In the genomic region with DNA sequence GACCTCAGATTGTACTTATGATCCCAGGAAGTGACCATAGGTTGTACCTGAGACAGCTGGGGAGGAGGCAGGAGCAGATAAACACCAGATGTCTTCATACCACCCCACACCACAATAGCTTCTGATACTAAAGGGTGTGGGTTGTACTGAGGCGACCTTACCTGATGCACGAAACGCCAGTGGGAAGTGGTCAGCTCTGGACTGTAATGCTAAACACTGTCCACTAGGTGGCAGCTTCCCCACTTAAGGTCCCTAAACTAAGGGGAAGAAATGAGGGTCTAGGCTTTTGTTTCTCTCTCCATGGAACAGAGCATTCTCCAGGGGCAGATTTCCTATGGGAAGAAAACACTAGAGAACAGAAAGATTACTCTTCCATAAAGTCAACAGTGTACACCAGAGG, we compare ENCODE assay signal across 9 mouse cellular contexts. TPM values are rescaled to one million over a fixed set of nuclear protein-coding genes. Genes with fewer than 3 reads are reported as not detected.
DNase-seq lines count a peak whose midpoint lies in the region; ATAC-seq and TF ChIP-seq lines count a peak whose summit lies in the region.
"Had no signal": no experiment of that assay in that cellular context is flagged by ENCODE, and none has a peak within 500 bp of the region (broad histone marks: within the 10 kb centered on the region; RNA-seq: fewer than 3 reads in every experiment).

No protein-coding gene starts in this region.

- no peaks in the 10 kb centered on the region; the same call in 1 of the 2 replicates for H3K9me3 ChIP-seq in embryonic facial prominence, embryonic 11.5 days (replicated peaks; ENCODE audit: control insufficient read depth, low read length)
- H3K9me3 ChIP-seq in embryonic facial prominence, embryonic 10.5 days = peaks cover 13% of the 10 kb centered on the region
- H3K9me3 ChIP-seq in neural tube, embryonic 11.5 days (ENCODE audit: control insufficient read depth, low read length) = no peaks in the 10 kb centered on the region
- H3K9me3 ChIP-seq in stomach, postnatal 0 days (ENCODE audit: control insufficient read depth, low read length) = no peaks in the 10 kb centered on the region

- H3K36me3 ChIP-seq in embryonic facial prominence, embryonic 11.5 days (replicated peaks; ENCODE audit: control insufficient read depth, insufficient read depth, low read depth, low read length) = no peaks in the 10 kb centered on the region
- H3K36me3 ChIP-seq in embryonic facial prominence, embryonic 10.5 days (replicated peaks) = peaks cover 10% of the 10 kb centered on the region
- H3K36me3 ChIP-seq in neural tube, embryonic 11.5 days (ENCODE audit: control insufficient read depth, insufficient read depth, low read length) = no peaks in the 10 kb centered on the region
- H3K36me3 ChIP-seq in stomach, postnatal 0 days (ENCODE audit: control insufficient read depth, insufficient read depth, low read length) = no peaks in the 10 kb centered on the region

- no peaks in the 10 kb centered on the region for H3K4me1 ChIP-seq in embryonic facial prominence, embryonic 11.5 days (ENCODE audit: control insufficient read depth, insufficient read depth, low read length)
- no peaks in the 10 kb centered on the region for H3K4me1 ChIP-seq in embryonic facial prominence, embryonic 10.5 days
- H3K4me1 ChIP-seq in neural tube, embryonic 11.5 days (ENCODE audit: control insufficient read depth, insufficient read depth, low read length) = no peaks in the 10 kb centered on the region
- no peaks in the 10 kb centered on the region for H3K4me1 ChIP-seq in stomach, postnatal 0 days (replicated peaks; ENCODE audit: control insufficient read depth, insufficient read depth)
- H3K4me1 ChIP-seq: limb, embryonic 12.5 days had no signal

- 27% methylated on average over 3 of the region's 3 CpGs for WGBS in embryonic facial prominence, embryonic 11.5 days
- WGBS in embryonic facial prominence, embryonic 10.5 days = 37% methylated on average over 3 of the region's 3 CpGs
- 35% methylated on average over 3 of the region's 3 CpGs for WGBS in neural tube, embryonic 11.5 days
- WGBS in stomach, postnatal 0 days = 35% methylated on average over 3 of the region's 3 CpGs

- TF ChIP-seq CTCF in stomach, postnatal 0 days (IDR thresholded peaks at IDR 0.05; ENCODE audit: low read depth) = peak; percentile 76

- H3K4me2 ChIP-seq in embryonic facial prominence, embryonic 11.5 days (ENCODE audit: low read depth, low read length) = no peak overlapping the region
- H3K4me2 ChIP-seq in neural tube, embryonic 11.5 days (ENCODE audit: low read depth) = no peak overlapping the region
- H3K4me2 ChIP-seq in stomach, postnatal 0 days (replicated peaks; ENCODE audit: low read depth) = no peak overlapping the region
- H3K4me2 ChIP-seq: limb, embryonic 12.5 days had no signal

- TF ChIP-seq EP300 in stomach, postnatal 0 days (optimal IDR thresholded peaks at IDR 0.05) = no peak

- ATAC-seq in embryonic facial prominence, embryonic 11.5 days (replicated peaks; ENCODE audit: insufficient number of reproducible peaks, low FRiP score, low TSS enrichment, low read depth) = no peak
- no peak for ATAC-seq in neural tube, embryonic 11.5 days (ENCODE audit: insufficient read depth, low FRiP score, low TSS enrichment)
- peak; percentile 76 for ATAC-seq in granulocyte monocyte progenitor cell, adult 5-6 weeks (replicated peaks; ENCODE audit: poor library complexity, severe bottlenecking)
- ATAC-seq in stomach, postnatal 0 days (ENCODE audit: low FRiP score, low TSS enrichment) = no peak

- no peak overlapping the region for H3K4me3 ChIP-seq in embryonic facial prominence, embryonic 11.5 days (ENCODE audit: low read depth, low read length)
- no peak overlapping the region for H3K4me3 ChIP-seq in embryonic facial prominence, embryonic 10.5 days
- no peak overlapping the region for H3K4me3 ChIP-seq in neural tube, embryonic 11.5 days (ENCODE audit: low read depth, low read length)
- H3K4me3 ChIP-seq in stomach, postnatal 0 days (ENCODE audit: low read depth, low read length) = no peak overlapping the region
- H3K4me3 ChIP-seq: limb, embryonic 12.5 days had no signal

- peak; percentile 58 for DNase-seq in embryonic facial prominence, embryonic 11.5 days (ENCODE audit: low spot score)
- DNase-seq in embryonic facial prominence, embryonic 10.5 days (ENCODE audit: low spot score) = no peak
- DNase-seq in neural tube, embryonic 11.5 days (ENCODE audit: low spot score) = peak; percentile 26
- no peak for DNase-seq in neural tube, embryonic 10.5 days (ENCODE audit: extremely low spot score, low spot score)
- no peak for DNase-seq in stomach, postnatal 0 days (ENCODE audit: low spot score)
- DNase-seq in spleen, postnatal 4 days (ENCODE audit: low spot score in 2 of 2) = no peak
- DNase-seq in gastrocnemius, postnatal 4 days (ENCODE audit: low spot score in 2 of 2) = no peak

- no peak overlapping the region for H3K27ac ChIP-seq in embryonic facial prominence, embryonic 11.5 days (replicated peaks; ENCODE audit: low read depth, low read length)
- no peak overlapping the region for H3K27ac ChIP-seq in embryonic facial prominence, embryonic 10.5 days (replicated peaks)
- H3K27ac ChIP-seq in neural tube, embryonic 11.5 days (ENCODE audit: low read depth, low read length) = no peak overlapping the region
- no peak overlapping the region for H3K27ac ChIP-seq in stomach, postnatal 0 days (replicated peaks)
- H3K27ac ChIP-seq: limb, embryonic 12.5 days had no signal

- H3K9ac ChIP-seq in embryonic facial prominence, embryonic 11.5 days (replicated peaks; ENCODE audit: low read length) = no peak overlapping the region
- no peak overlapping the region for H3K9ac ChIP-seq in neural tube, embryonic 11.5 days (ENCODE audit: low read length)
- no peak overlapping the region for H3K9ac ChIP-seq in stomach, postnatal 0 days (ENCODE audit: low read length)
- H3K9ac ChIP-seq: limb, embryonic 12.5 days had no signal

- H3K27me3 ChIP-seq in embryonic facial prominence, embryonic 11.5 days (ENCODE audit: control insufficient read depth, insufficient read depth, low read length) = no peaks in the 10 kb centered on the region
- H3K27me3 ChIP-seq in embryonic facial prominence, embryonic 10.5 days (replicated peaks; ENCODE audit: low read depth, poor library complexity, severe bottlenecking) = no peaks in the 10 kb centered on the region
- no peaks in the 10 kb centered on the region for H3K27me3 ChIP-seq in neural tube, embryonic 11.5 days (ENCODE audit: control insufficient read depth, insufficient read depth, low read length)
- no peaks in the 10 kb centered on the region for H3K27me3 ChIP-seq in stomach, postnatal 0 days (ENCODE audit: control insufficient read depth, insufficient read depth, low read length)
- H3K27me3 ChIP-seq: limb, embryonic 12.5 days had no signal

RNA-seq across cellular contexts. Expression of a gene that starts 53.9 kb away (rescaled TPM):
- polyA plus RNA-seq in embryonic facial prominence, embryonic 11.5 days (2014; fragmentation: Nextera tagmentation; extraction: Ambion mirVana) = 40.3 and 45.8 TPM in 2 replicates
- polyA plus RNA-seq in embryonic facial prominence, embryonic 10.5 days (2016; fragmentation: Nextera tagmentation; extraction: Ambion mirVana) = 53.4 and 56.2 TPM in 2 replicates
- polyA plus RNA-seq in neural tube, embryonic 11.5 days (2014; fragmentation: Nextera tagmentation; extraction: Ambion mirVana) = 38.1 and 42.7 TPM in 2 replicates
- total RNA-seq in granulocyte monocyte progenitor cell, adult 5-6 weeks (2014; fragmentation: Nextera tagmentation) = 33.5 and 33.9 TPM in 2 replicates
- 48.7 and 49.1 TPM in 2 replicates for total RNA-seq in granulocyte monocyte progenitor cell, adult 5-6 weeks (2017)
- 15.0 and 17.7 TPM in 2 replicates for polyA plus RNA-seq in stomach, postnatal 0 days (2015; fragmentation: Nextera tagmentation; extraction: Ambion mirVana)
- total RNA-seq in gastrocnemius, postnatal 4 days (2021) = 10 to 100 TPM; 25.2 to 31.1 TPM

Comparison
In these comparisons a context has a peak if more than half of its experiments do, and no peak if none do; other contexts are left out.
1. DNase-seq: peak in embryonic facial prominence, embryonic 11.5 days (single experiment) and neural tube, embryonic 11.5 days (single experiment); none in embryonic facial prominence, embryonic 10.5 days (single experiment), neural tube, embryonic 10.5 days (single experiment), stomach, postnatal 0 days (single experiment), spleen, postnatal 4 days (0 of 2) and gastrocnemius, postnatal 4 days (0 of 2).